Mouse (Mus musculus) layer of hippocampus, adult 11-12 months (tissue): ENCODE measurements around the gene Sult2a6.

Experiments
- DNase-seq: peaks from one replicate; pipeline ENCODE4 v3.0.0; 2022; ENCODE audit warnings: low spot score

Gene Sult2a6

GRCm38 (mm10) chr7:14254770-14255169, at the start of gene Sult2a6:
Gene Sult2a6, minus strand, starts transcription at chr7:14254870.
- DNase-seq: no peak

DNA sequence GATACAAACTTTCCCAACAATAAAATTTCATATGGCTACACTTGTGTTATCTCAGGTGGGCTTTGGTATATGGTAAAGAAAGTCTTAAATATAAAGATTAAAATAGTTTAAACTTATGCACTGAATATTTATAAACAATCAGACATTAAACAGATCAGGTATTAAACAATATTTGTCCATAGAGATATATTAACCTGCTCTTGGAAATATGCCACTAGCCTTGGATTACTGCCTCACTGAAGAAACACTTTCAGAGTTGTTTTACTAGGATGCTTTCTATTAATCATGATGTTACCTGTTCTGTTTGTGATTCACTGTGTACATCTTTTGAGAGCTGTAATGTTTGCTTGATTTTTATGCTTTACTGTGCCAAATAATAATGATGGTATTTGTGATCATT, 39.4 kb downstream of the Sult2a6 start:
- DNase-seq: no peak

DNA sequence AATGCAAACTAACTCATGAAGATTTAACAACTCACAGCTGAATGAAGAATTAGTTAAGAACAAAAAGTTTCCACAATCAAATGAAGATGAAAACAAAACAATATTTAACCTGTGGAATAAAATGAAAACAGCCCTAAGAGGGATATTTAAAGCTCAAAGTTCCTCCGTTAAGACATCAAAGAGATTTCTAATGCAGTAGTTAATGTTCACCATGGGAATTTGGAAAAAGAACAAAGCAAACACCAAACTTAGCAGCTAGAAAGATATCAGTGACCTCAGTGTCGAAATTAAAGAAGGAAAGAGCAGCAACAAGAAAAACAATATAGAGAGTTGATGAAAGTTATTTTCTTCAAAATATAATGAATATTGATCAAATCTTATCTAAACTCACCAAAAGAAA, 51.3 kb downstream of the Sult2a6 start:
- no peak for DNase-seq

DNA sequence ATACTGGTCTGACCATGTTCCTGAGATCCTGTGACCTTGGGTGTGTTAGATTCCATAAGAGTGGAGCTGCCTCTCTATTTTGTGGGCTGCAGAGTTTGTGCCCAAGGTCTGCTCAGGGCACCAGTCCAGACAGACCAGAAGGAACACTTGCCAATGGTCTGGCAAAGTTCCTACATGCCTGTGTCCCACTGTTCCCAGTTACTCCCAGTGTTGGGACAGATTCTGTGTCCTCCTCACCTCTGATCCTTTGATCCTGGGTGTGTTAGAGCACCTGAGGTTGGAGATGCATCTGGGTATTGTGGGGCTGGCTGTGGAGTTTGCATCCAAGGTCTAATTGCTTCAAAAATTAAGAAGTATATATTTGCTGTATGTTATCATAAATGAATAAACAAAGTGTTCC, 52.2 kb downstream of the Sult2a6 start:
- DNase-seq: no peak
